9 mouse cellular contexts compared by ENCODE assay signal in genomic region chr15:79823588-79824280, GRCm38 (mm10). TPM values are rescaled to one million over a fixed set of nuclear protein-coding genes. Genes with fewer than 3 reads are reported as not detected.
DNase-seq lines count a peak whose midpoint lies in the region; ATAC-seq lines count a peak whose summit lies in the region.
"Had no signal": no experiment of that assay in that cellular context is flagged by ENCODE, and none has a peak within 500 bp of the region (broad histone marks: within the 10 kb centered on the region; RNA-seq: fewer than 3 reads in every experiment).

No protein-coding gene starts in this region.

- intact Hi-C loops in left cerebral cortex, postnatal 36 days (cut with DNase I), result no loop called here

- H3K4me2 ChIP-seq in heart, embryonic 16.5 days (ENCODE audit: low read depth, low read length), result no peak overlapping the region
- no peak overlapping the region for H3K4me2 ChIP-seq in midbrain, embryonic 14.5 days (ENCODE audit: low read length)
- no peak overlapping the region for H3K4me2 ChIP-seq in hindbrain, embryonic 11.5 days (replicated peaks; ENCODE audit: low read depth, low read length)

- no peak overlapping the region for H3K9ac ChIP-seq in heart, embryonic 16.5 days (ENCODE audit: low read length)
- no peak overlapping the region for H3K9ac ChIP-seq in midbrain, embryonic 14.5 days (replicated peaks; ENCODE audit: low read length)
- H3K9ac ChIP-seq in hindbrain, embryonic 11.5 days (ENCODE audit: low read depth, low read length), result no peak overlapping the region

- WGBS in heart, embryonic 16.5 days, result 57% methylated on average over 19 of the region's 19 CpGs
- 75% methylated on average over 19 of the region's 19 CpGs for WGBS in midbrain, embryonic 14.5 days
- WGBS in hindbrain, embryonic 11.5 days, result 75% methylated on average over 19 of the region's 19 CpGs

- peaks cover 16% of the 10 kb centered on the region for H3K36me3 ChIP-seq in heart, embryonic 16.5 days (ENCODE audit: control insufficient read depth, insufficient read depth)
- H3K36me3 ChIP-seq in midbrain, embryonic 14.5 days (ENCODE audit: control insufficient read depth, insufficient read depth, low read length), result peaks cover 41% of the 10 kb centered on the region
- H3K36me3 ChIP-seq in hindbrain, embryonic 11.5 days (ENCODE audit: control insufficient read depth, insufficient read depth, low read length), result 0 out of 2 replicates have a peak, but pooled peaks cover 2% of the 10 kb centered on the region

- H3K9me3 ChIP-seq in heart, embryonic 16.5 days (replicated peaks; ENCODE audit: control insufficient read depth, low read length), result no peaks in the 10 kb centered on the region; the same call in 1 of the 2 replicates
- H3K9me3 ChIP-seq in midbrain, embryonic 14.5 days (ENCODE audit: control insufficient read depth, low read length), result no peaks in the 10 kb centered on the region
- no peaks in the 10 kb centered on the region for H3K9me3 ChIP-seq in hindbrain, embryonic 11.5 days (ENCODE audit: control insufficient read depth, low read length)

- no peaks in the 10 kb centered on the region for H3K27me3 ChIP-seq in heart, embryonic 16.5 days (ENCODE audit: control insufficient read depth, insufficient read depth, low read length)
- no peaks in the 10 kb centered on the region for H3K27me3 ChIP-seq in midbrain, embryonic 14.5 days (ENCODE audit: control insufficient read depth, insufficient read depth, low read length)
- no peaks in the 10 kb centered on the region for H3K27me3 ChIP-seq in hindbrain, embryonic 11.5 days (ENCODE audit: control insufficient read depth, insufficient read depth, low read length)

- peaks cover 24% of the 10 kb centered on the region for H3K4me1 ChIP-seq in heart, embryonic 16.5 days (ENCODE audit: control insufficient read depth, insufficient read depth, low read length)
- H3K4me1 ChIP-seq in midbrain, embryonic 14.5 days (ENCODE audit: control insufficient read depth, insufficient read depth, low read length), result peaks cover 36% of the 10 kb centered on the region
- H3K4me1 ChIP-seq in hindbrain, embryonic 11.5 days (replicated peaks; ENCODE audit: control insufficient read depth, insufficient read depth, low read length), result no peaks in the 10 kb centered on the region; the same call in 1 of the 2 replicates

- H3K4me3 ChIP-seq in heart, embryonic 16.5 days (ENCODE audit: low read length), result no peak overlapping the region
- H3K4me3 ChIP-seq in midbrain, embryonic 14.5 days (replicated peaks; ENCODE audit: low read depth, low read length), result no peak overlapping the region
- H3K4me3 ChIP-seq in hindbrain, embryonic 11.5 days (ENCODE audit: low read depth, low read length), result no peak overlapping the region

- H3K27ac ChIP-seq in heart, embryonic 16.5 days (ENCODE audit: low read length), result no peak overlapping the region
- no peak overlapping the region for H3K27ac ChIP-seq in midbrain, embryonic 14.5 days (replicated peaks; ENCODE audit: low read depth, low read length)
- H3K27ac ChIP-seq in hindbrain, embryonic 11.5 days (ENCODE audit: low read depth, low read length), result no peak overlapping the region
- H3K27ac ChIP-seq: macrophage had no signal

- DNase-seq in left cerebral cortex, postnatal 36 days (ENCODE audit: low spot score in 2 of 2), result peak; percentile 41 to 42
- DNase-seq in left cerebral cortex, adult 18-20 months (ENCODE audit: low spot score in 2 of 2), result no peak
- peak; percentile 60 for DNase-seq in cerebellum, adult 9-11 months
- peak; percentile 63 for DNase-seq in lung, postnatal 14 days
- DNase-seq in right cerebral cortex, postnatal 4 days, result no peak
- DNase-seq in midbrain, embryonic 14.5 days, result no peak
- DNase-seq in hindbrain, embryonic 11.5 days (ENCODE audit: low spot score), result no peak

- ATAC-seq in heart, embryonic 16.5 days (replicated peaks; ENCODE audit: extremely low read depth, insufficient read depth, low FRiP score), result 0 out of 2 replicates have a peak, but pooled peaks have one; percentile 20
- no peak for ATAC-seq in midbrain, embryonic 14.5 days (ENCODE audit: low FRiP score, low TSS enrichment)
- ATAC-seq in hindbrain, embryonic 11.5 days (ENCODE audit: low FRiP score), result no peak

RNA-seq across cellular contexts. Expression of gene Npcd, which starts 10.3 kb away (rescaled TPM):
- 10 to 100 TPM; 17.3 to 19.1 TPM for total RNA-seq in left cerebral cortex, postnatal 36 days (2021)
- 10 to 100 TPM in 1 of 2 experiments, 1 to 10 TPM in 1; 6.8 to 28.8 TPM for total RNA-seq in left cerebral cortex, adult 18-20 months (2021)
- polyA plus RNA-seq in heart, embryonic 16.5 days (2015; fragmentation: Nextera tagmentation; extraction: Ambion mirVana), result not detected in 2 replicates
- 0.26 TPM in 1 of 2 replicates, not detected in the other for polyA plus RNA-seq in midbrain, embryonic 14.5 days (2014; fragmentation: Nextera tagmentation; extraction: Ambion mirVana)
- polyA plus RNA-seq in hindbrain, embryonic 11.5 days (2014; fragmentation: Nextera tagmentation; extraction: Ambion mirVana), result 0.26 TPM in 1 of 2 replicates, not detected in the other
- polyA plus RNA-seq: macrophage had no signal

RNA-seq across cellular contexts. Expression of gene Cbx6, which starts 10.8 kb away (rescaled TPM):
- 100 to 1,000 TPM; 412 to 417 TPM for total RNA-seq in left cerebral cortex, postnatal 36 days (2021)
- 100 to 1,000 TPM; 323 TPM for total RNA-seq in left cerebral cortex, adult 18-20 months (2021)
- polyA plus RNA-seq in heart, embryonic 16.5 days (2015; fragmentation: Nextera tagmentation; extraction: Ambion mirVana), result 57.0 and 59.0 TPM in 2 replicates
- polyA plus RNA-seq in midbrain, embryonic 14.5 days (2014; fragmentation: Nextera tagmentation; extraction: Ambion mirVana), result 46.7 and 52.1 TPM in 2 replicates
- 10.8 and 14.4 TPM in 2 replicates for polyA plus RNA-seq in hindbrain, embryonic 11.5 days (2014; fragmentation: Nextera tagmentation; extraction: Ambion mirVana)

RNA-seq across cellular contexts. Expression of gene Nptxr, which starts 19.2 kb away (rescaled TPM):
- total RNA-seq in left cerebral cortex, postnatal 36 days (2021), result 100 to 1,000 TPM; 800 to 830 TPM
- total RNA-seq in left cerebral cortex, adult 18-20 months (2021), result 100 to 1,000 TPM; 691 to 759 TPM
- 2.2 and 2.8 TPM in 2 replicates for polyA plus RNA-seq in heart, embryonic 16.5 days (2015; fragmentation: Nextera tagmentation; extraction: Ambion mirVana)
- 17.8 and 42.5 TPM in 2 replicates for polyA plus RNA-seq in midbrain, embryonic 14.5 days (2014; fragmentation: Nextera tagmentation; extraction: Ambion mirVana)
- 1.5 and 1.7 TPM in 2 replicates for polyA plus RNA-seq in hindbrain, embryonic 11.5 days (2014; fragmentation: Nextera tagmentation; extraction: Ambion mirVana)

RNA-seq across cellular contexts. Expression of gene Dnal4, which starts 46.1 kb away (rescaled TPM):
- 10 to 100 TPM; 50.7 to 51.3 TPM for total RNA-seq in left cerebral cortex, postnatal 36 days (2021)
- 10 to 100 TPM; 53.0 to 56.9 TPM for total RNA-seq in left cerebral cortex, adult 18-20 months (2021)
- 43.5 and 45.3 TPM in 2 replicates for polyA plus RNA-seq in heart, embryonic 16.5 days (2015; fragmentation: Nextera tagmentation; extraction: Ambion mirVana)
- polyA plus RNA-seq in midbrain, embryonic 14.5 days (2014; fragmentation: Nextera tagmentation; extraction: Ambion mirVana), result 77.8 and 83.8 TPM in 2 replicates
- polyA plus RNA-seq in hindbrain, embryonic 11.5 days (2014; fragmentation: Nextera tagmentation; extraction: Ambion mirVana), result 61.8 and 71.9 TPM in 2 replicates

Comparison
In these comparisons a context has a peak if more than half of its experiments do, and no peak if none do; other contexts are left out.
1. DNase-seq: peak in left cerebral cortex, postnatal 36 days (2 of 2), cerebellum, adult 9-11 months (single experiment) and lung, postnatal 14 days (single experiment); none in left cerebral cortex, adult 18-20 months (0 of 2), right cerebral cortex, postnatal 4 days (single experiment), midbrain, embryonic 14.5 days (single experiment) and hindbrain, embryonic 11.5 days (single experiment).